Mouse (Mus musculus) embryonic facial prominence, embryonic 13.5 days (tissue): ENCODE results near the gene Rrp1b. TPM values are rescaled to one million over a fixed set of nuclear protein-coding genes. Genes with fewer than 3 reads are reported as not detected.

Source experiments
- ATAC-seq: fragments of 200-750 bp; cut with Nextera tagmentation; 2 replicates; pipeline ENCODE4 v1.8.0; 2017; ENCODE audit warnings: low read depth; ENCODE audit not compliant: insufficient number of reproducible peaks, insufficient read depth, low FRiP score, low TSS enrichment
- H3K27ac ChIP-seq: fragments of 300-500 bp; sonication (generic); 2 replicates; pipeline ENCODE4 v1.5.1; 2015; ENCODE audit warnings: moderate library complexity, mild to moderate bottlenecking, inconsistent platforms
- H3K27me3 ChIP-seq: fragments of 300-500 bp; sonication (generic); 2 replicates; pipeline ENCODE4 v1.6.1; 2015; ENCODE audit warnings: mild to moderate bottlenecking, inconsistent platforms
- H3K36me3 ChIP-seq: fragments of 300-500 bp; sonication (generic); 2 replicates; pipeline ENCODE4 v1.6.1; 2015; ENCODE audit warnings: mild to moderate bottlenecking, inconsistent platforms
- H3K4me1 ChIP-seq: fragments of 300-500 bp; sonication (generic); 2 replicates; pipeline ENCODE4 v1.6.1; 2015; ENCODE audit warnings: inconsistent platforms
- H3K4me2 ChIP-seq: fragments of 300-500 bp; sonication (generic); 2 replicates; pipeline ENCODE4 v1.6.1; 2015; ENCODE audit warnings: moderate library complexity, mild to moderate bottlenecking, inconsistent platforms
- H3K4me3 ChIP-seq: fragments of 300-500 bp; sonication (generic); 2 replicates; pipeline ENCODE4 v1.5.1; 2015; ENCODE audit warnings: mild to moderate bottlenecking, inconsistent platforms
- H3K9ac ChIP-seq: fragments of 300-500 bp; sonication (generic); 2 replicates; pipeline ENCODE4 v1.6.1; 2015; ENCODE audit warnings: mild to moderate bottlenecking, inconsistent platforms
- H3K9me3 ChIP-seq: fragments of 300-500 bp; sonication (generic); 2 replicates; pipeline ENCODE4 v1.6.1; 2016; ENCODE audit warnings: inconsistent platforms
- WGBS: fragments of 180-500 bp; shearing (Covaris S2); methylation state at CpG from one replicate; pipeline ENCODE4 v1.1.7; 2015; ENCODE audit warnings: mixed read lengths; 5-methylcytosine and 5-hydroxymethylcytosine counted together
- polyA plus RNA-seq: library from polyadenylated mRNA; unstranded; fragments of >200 nt; fragmentation: Nextera tagmentation; extraction: Ambion mirVana; gene quantifications from 2 replicates; pipeline ENCODE4 v1.2.1, GENCODE M21; 2015

The Rrp1b gene
- polyA plus RNA-seq, 1 experiment from 2014 or later = 82.2 TPM

- no peak overlapping the region for H3K9ac ChIP-seq
- ATAC-seq = no peak
- H3K36me3 ChIP-seq = no peaks in the 10 kb centered on the region
- H3K4me3 ChIP-seq = no peak overlapping the region
- peaks cover 6% of the 10 kb centered on the region; the same call in 1 of the 2 replicates for H3K4me1 ChIP-seq
- H3K27me3 ChIP-seq = no peaks in the 10 kb centered on the region
- no peaks in the 10 kb centered on the region for H3K9me3 ChIP-seq
- WGBS = 56% methylated on average over 3 of the region's 3 CpGs
- no peak overlapping the region for H3K27ac ChIP-seq
- no peak overlapping the region for H3K4me2 ChIP-seq
Observed at GRCm38 (mm10) chr17:32012254-32012653, 23.6 kb upstream of the Rrp1b start.

DNA sequence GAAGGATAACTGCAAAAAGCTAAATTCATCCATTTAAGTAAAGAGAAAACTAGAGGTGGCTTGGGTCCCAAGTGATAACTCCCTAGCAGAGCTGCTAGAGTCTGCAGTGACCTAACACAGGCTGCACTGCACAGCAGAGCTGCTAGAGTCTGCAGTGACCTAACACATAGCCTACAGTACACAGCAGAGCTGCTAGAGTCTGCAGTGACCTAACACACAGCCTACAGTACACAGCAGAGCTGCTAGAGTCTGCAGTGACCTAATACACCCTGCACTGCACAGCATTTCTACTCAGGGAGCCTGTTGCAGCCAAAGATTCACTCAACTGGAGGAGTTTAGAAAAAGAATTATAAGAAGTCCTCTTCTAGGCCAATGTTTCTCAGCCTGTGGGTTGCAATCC, 22.2 kb upstream of the Rrp1b start:
- no peak overlapping the region for H3K27ac ChIP-seq
- no peaks in the 10 kb centered on the region for H3K9me3 ChIP-seq
- no peak for ATAC-seq
- no peak overlapping the region for H3K4me2 ChIP-seq
- H3K36me3 ChIP-seq = no peaks in the 10 kb centered on the region
- no peak overlapping the region for H3K4me3 ChIP-seq
- no peaks in the 10 kb centered on the region for H3K27me3 ChIP-seq
- peaks cover 10% of the 10 kb centered on the region for H3K4me1 ChIP-seq
- no peak overlapping the region for H3K9ac ChIP-seq

DNA sequence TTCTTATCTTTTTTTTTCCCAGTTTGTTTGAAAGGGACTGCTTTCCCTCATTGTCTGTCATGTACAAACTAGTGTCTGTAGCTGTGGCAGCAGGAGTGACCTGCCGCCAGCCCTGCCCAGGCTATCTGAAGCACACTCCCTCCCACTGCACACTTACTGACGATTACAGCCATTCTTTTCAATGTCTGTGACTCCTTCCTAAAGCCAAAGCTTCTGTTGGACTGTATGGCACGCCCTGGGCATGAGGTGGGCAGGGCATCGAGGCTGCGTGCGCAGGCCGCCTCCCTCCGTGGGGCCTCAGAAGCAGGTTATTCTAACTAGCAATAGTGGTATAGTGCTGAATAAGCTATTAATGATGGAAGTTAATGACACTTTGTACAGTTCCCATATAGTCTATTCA, 19.4 kb upstream of the Rrp1b start:
- H3K9ac ChIP-seq = no peak overlapping the region
- H3K27ac ChIP-seq = no peak overlapping the region
- H3K27me3 ChIP-seq = no peaks in the 10 kb centered on the region
- ATAC-seq = no peak
- peaks cover 11% of the 10 kb centered on the region for H3K4me1 ChIP-seq
- H3K36me3 ChIP-seq = no peaks in the 10 kb centered on the region
- no peak overlapping the region for H3K4me2 ChIP-seq
- H3K9me3 ChIP-seq = no peaks in the 10 kb centered on the region
- 87% methylated on average over 8 of the region's 8 CpGs for WGBS
- H3K4me3 ChIP-seq = no peak overlapping the region

DNA sequence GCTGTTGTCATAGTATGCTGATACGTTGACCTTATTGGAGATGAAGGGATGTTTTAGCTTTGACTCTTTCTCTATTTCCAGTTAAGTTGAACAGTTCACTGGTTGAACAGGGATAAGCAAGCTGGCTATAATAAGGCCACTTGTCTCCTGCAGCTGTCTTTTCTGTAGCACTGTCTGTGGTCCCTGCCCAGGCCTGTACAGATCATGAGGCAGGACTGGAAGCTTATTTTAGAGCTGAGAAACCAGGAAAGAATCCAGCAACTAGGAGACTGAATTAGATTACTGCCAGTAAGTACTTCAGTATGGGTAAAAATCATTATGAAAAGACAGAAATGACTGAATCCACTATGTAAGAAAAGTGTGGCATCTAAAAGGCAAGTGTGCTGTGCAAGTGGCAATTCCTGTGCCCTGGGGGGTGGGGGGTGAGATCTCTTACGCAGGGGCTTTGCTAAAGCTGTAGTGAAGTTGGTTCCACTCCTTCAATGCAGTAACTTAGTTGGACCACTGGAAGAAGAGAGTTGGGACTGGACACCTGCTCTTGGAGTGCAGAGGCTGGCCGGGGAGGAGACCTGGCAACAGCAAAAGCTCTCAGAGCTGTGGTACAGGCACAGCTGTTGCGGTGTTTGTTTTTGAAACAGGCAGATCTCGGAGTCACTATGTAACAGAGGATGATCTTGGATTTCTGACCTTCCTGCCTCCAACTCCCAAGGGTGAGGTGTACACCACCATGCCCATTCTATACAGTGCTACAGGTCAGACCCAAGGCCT, 17.6 kb upstream of the Rrp1b start:
- 82% methylated on average over 5 of the region's 5 CpGs for WGBS
- peak overlapping the region; percentile 33; the same call in 1 of the 2 replicates for H3K27ac ChIP-seq
- no peaks in the 10 kb centered on the region for H3K27me3 ChIP-seq
- H3K4me1 ChIP-seq = peaks cover 5% of the 10 kb centered on the region
- H3K9ac ChIP-seq = no peak overlapping the region
- no peaks in the 10 kb centered on the region for H3K9me3 ChIP-seq
- ATAC-seq = no peak
- no peak overlapping the region for H3K4me3 ChIP-seq
- no peak overlapping the region for H3K4me2 ChIP-seq
- H3K36me3 ChIP-seq = no peaks in the 10 kb centered on the region

DNA sequence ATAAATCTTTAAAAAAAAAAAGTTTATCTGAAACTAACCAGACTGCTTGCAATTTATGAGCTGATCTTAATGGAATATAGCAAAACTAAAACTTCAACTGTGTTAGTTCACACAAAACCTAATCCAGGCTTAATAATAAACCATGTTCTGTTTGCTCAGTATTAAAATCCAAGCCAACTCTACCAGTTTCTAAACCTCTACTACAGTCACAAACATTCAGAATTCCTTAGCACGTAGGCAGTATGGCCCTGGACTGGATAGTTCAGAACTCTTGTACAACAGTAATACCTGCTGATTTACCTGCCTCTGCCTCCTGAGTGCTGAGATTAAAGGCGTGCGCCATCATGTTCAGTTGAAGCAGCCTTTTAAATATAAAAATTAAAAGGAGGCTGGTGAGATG, 13.9 kb upstream of the Rrp1b start:
- Histone ChIP-seq H3K27me3 (no peaks in the 10 kb centered on the region), H3K9me3 (no peaks in the 10 kb centered on the region), H3K4me2 (no peak overlapping the region), H3K4me3 (no peak overlapping the region), H3K27ac (no peak overlapping the region), H3K9ac (no peak overlapping the region), H3K36me3 (no peaks in the 10 kb centered on the region), H3K4me1 (peaks cover 10% of the 10 kb centered on the region)
- no peak for ATAC-seq
- WGBS = 89% methylated on average over 3 of the region's 3 CpGs

GRCm38 (mm10) chr17:32022551-32022950, 13.3 kb upstream of the Rrp1b start:
- H3K4me2 ChIP-seq = no peak overlapping the region
- peaks cover 10% of the 10 kb centered on the region for H3K4me1 ChIP-seq
- H3K9ac ChIP-seq = no peak overlapping the region
- H3K27me3 ChIP-seq = no peaks in the 10 kb centered on the region
- H3K36me3 ChIP-seq = no peaks in the 10 kb centered on the region
- 64% methylated on average over 6 of the region's 6 CpGs for WGBS
- H3K9me3 ChIP-seq = no peaks in the 10 kb centered on the region
- no peak overlapping the region for H3K27ac ChIP-seq
- H3K4me3 ChIP-seq = no peak overlapping the region
- ATAC-seq = no peak

- no peak overlapping the region for H3K4me3 ChIP-seq
- H3K9me3 ChIP-seq = no peaks in the 10 kb centered on the region
- ATAC-seq = no peak
- no peak overlapping the region for H3K27ac ChIP-seq
- no peak overlapping the region for H3K9ac ChIP-seq
- no peaks in the 10 kb centered on the region for H3K27me3 ChIP-seq
- no peak overlapping the region for H3K4me2 ChIP-seq
- peaks cover 10% of the 10 kb centered on the region for H3K4me1 ChIP-seq
- no peaks in the 10 kb centered on the region for H3K36me3 ChIP-seq
- WGBS = 80% methylated on average over 8 of the region's 8 CpGs
Observed at GRCm38 (mm10) chr17:32023088-32023487, 12.8 kb upstream of the Rrp1b start.

DNA sequence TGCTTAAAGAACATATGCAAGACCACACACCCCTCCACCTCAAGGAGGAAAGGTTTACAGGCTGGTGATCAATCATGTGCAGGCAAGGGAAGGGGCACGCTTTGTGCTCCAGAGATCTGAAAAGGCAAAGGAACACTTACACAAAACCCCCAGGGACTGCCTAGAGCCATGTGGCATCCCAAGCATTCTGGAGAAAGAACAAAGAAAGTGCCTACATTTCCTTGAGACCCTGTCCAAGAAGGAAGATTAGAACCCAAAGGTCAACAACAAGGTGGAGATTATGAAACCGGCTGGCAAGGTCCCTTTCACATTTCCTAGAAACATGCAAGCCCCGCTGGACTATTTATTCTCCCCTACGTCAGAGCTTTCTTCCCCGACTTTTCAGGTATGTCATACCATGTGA, 11.2 kb upstream of the Rrp1b start:
- Histone ChIP-seq H3K9me3 (no peaks in the 10 kb centered on the region), H3K27me3 (no peaks in the 10 kb centered on the region), H3K27ac (no peak overlapping the region), H3K4me1 (peaks cover 5% of the 10 kb centered on the region; the same call in 1 of the 2 replicates), H3K36me3 (no peaks in the 10 kb centered on the region), H3K4me2 (no peak overlapping the region), H3K4me3 (no peak overlapping the region), H3K9ac (no peak overlapping the region)
- 64% methylated on average over 5 of the region's 5 CpGs for WGBS
- ATAC-seq = no peak

DNA sequence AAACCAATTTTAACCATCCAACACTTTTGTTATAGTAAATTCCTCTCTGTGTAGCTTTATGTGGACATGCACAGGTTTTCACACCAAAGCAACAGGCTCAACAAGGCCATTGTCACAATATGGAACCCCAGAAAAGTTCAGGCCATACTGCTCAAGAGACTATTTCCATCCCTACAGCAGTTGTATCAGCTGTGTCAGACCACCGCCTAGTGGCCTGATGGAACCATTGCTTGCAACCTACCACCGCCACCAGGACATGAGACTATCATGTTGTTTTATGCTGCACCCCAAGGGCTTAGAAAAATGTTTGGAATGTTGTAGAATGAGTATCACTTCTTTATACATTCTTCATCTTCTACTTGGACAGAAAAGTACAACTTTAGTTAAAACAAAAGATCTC, 10.5 kb upstream of the Rrp1b start:
- Histone ChIP-seq H3K36me3 (no peaks in the 10 kb centered on the region), H3K9me3 (no peaks in the 10 kb centered on the region), H3K4me1 (peaks cover 5% of the 10 kb centered on the region; the same call in 1 of the 2 replicates), H3K9ac (no peak overlapping the region), H3K4me3 (no peak overlapping the region), H3K27ac (no peak overlapping the region), H3K27me3 (no peaks in the 10 kb centered on the region), H3K4me2 (no peak overlapping the region)
- ATAC-seq = no peak
- WGBS = 0% methylated on average over 2 of the region's 2 CpGs

- no peak for ATAC-seq
- H3K27me3 ChIP-seq = no peaks in the 10 kb centered on the region
- no peaks in the 10 kb centered on the region for H3K36me3 ChIP-seq
- H3K9me3 ChIP-seq = no peaks in the 10 kb centered on the region
- no peak overlapping the region for H3K27ac ChIP-seq
- no peak overlapping the region for H3K4me3 ChIP-seq
- H3K9ac ChIP-seq = no peak overlapping the region
- H3K4me2 ChIP-seq = no peak overlapping the region
- H3K4me1 ChIP-seq = peaks cover 5% of the 10 kb centered on the region; the same call in 1 of the 2 replicates
- 28% methylated on average over 3 of the region's 3 CpGs for WGBS
Observed at GRCm38 (mm10) chr17:32027666-32028065, 8.2 kb upstream of the Rrp1b start.

DNA sequence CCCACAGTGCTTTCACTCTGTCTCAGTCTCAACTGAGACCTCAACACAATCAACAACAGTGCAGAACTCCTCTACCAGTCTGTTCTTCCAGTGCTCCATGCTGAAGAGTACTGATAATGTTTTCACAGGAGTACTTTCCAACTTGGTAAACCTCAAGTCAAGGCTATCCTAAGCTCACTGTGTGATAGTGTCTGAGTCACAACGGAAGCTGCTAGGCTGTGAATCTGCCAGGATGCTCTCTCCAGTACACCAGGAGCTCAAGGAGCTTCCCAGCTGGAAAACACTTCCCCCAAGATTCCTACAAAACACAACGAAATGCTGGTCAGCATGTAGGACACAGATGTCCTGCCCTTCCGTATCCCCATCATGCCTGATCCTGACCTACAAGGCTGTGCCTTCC, 7.6 kb upstream of the Rrp1b start:
- H3K4me3 ChIP-seq = no peak overlapping the region
- 80% methylated on average over 3 of the region's 3 CpGs for WGBS
- no peak overlapping the region for H3K9ac ChIP-seq
- H3K4me2 ChIP-seq = no peak overlapping the region
- ATAC-seq = no peak
- peaks cover 5% of the 10 kb centered on the region; the same call in 1 of the 2 replicates for H3K4me1 ChIP-seq
- no peaks in the 10 kb centered on the region for H3K9me3 ChIP-seq
- no peak overlapping the region for H3K27ac ChIP-seq
- H3K36me3 ChIP-seq = no peaks in the 10 kb centered on the region
- no peaks in the 10 kb centered on the region for H3K27me3 ChIP-seq

- no peaks in the 10 kb centered on the region for H3K27me3 ChIP-seq
- 52% methylated on average over 7 of the region's 7 CpGs for WGBS
Observed at GRCm38 (mm10) chr17:32031684-32032083, 4.2 kb upstream of the Rrp1b start.

More at GRCm38 (mm10) chr17:32031684-32032083, 4.2 kb upstream of the Rrp1b start:
- H3K27ac ChIP-seq = no peak overlapping the region
- ATAC-seq = no peak
- no peaks in the 10 kb centered on the region for H3K36me3 ChIP-seq
- peaks cover 6% of the 10 kb centered on the region for H3K4me1 ChIP-seq
- H3K9me3 ChIP-seq = no peaks in the 10 kb centered on the region
- no peak overlapping the region for H3K9ac ChIP-seq
- H3K4me3 ChIP-seq = no peak overlapping the region
- H3K4me2 ChIP-seq = no peak overlapping the region
